ENCODE assay signal across 9 mouse cellular contexts in genomic region chr2:151631406-151632158, GRCm38 (mm10). TPM values are rescaled to one million over a fixed set of nuclear protein-coding genes. Genes with fewer than 3 reads are reported as not detected.
A peak's percentile ranks its signal among the peaks of the same experiment; 100 is the strongest.
DNase-seq lines count a peak whose midpoint lies in the region; ATAC-seq and TF ChIP-seq lines count a peak whose summit lies in the region.
"Had no signal": no experiment of that assay in that cellular context is flagged by ENCODE, and none has a peak within 500 bp of the region (broad histone marks: within the 10 kb centered on the region; RNA-seq: fewer than 3 reads in every experiment).

No protein-coding gene starts in this region.

- peak; percentile 26; the same call in 1 of the 2 replicates for ATAC-seq in limb, embryonic 12.5 days (ENCODE audit: insufficient number of reproducible peaks, insufficient read depth, low FRiP score, low TSS enrichment, low read depth)

- H3K9me3 ChIP-seq in limb, embryonic 12.5 days: no peaks in the 10 kb centered on the region

- H3K4me1 ChIP-seq in spleen, adult 2 months (ENCODE audit: control insufficient read depth, insufficient read depth, insufficient read length): no peaks in the 10 kb centered on the region
- peaks cover 4% of the 10 kb centered on the region; the same call in 1 of the 2 replicates for H3K4me1 ChIP-seq in limb, embryonic 12.5 days (replicated peaks)
- peaks cover 5% of the 10 kb centered on the region for H3K4me1 ChIP-seq in small intestine, adult 2 months (ENCODE audit: control insufficient read depth, insufficient read depth, insufficient read length, low read length)

- H3K9ac ChIP-seq in limb, embryonic 12.5 days (replicated peaks): peak overlapping the region; percentile 70

- peak overlapping the region; percentile 30; the same call in 1 of the 2 replicates for H3K4me3 ChIP-seq in spleen, adult 2 months (ENCODE audit: extremely low read depth, insufficient read depth, insufficient read length)
- peak overlapping the region; percentile 66 for H3K4me3 ChIP-seq in limb, embryonic 12.5 days (replicated peaks)
- peak overlapping the region; percentile 86 for H3K4me3 ChIP-seq in small intestine, adult 2 months (ENCODE audit: low read depth, low read length)

- no peaks in the 10 kb centered on the region for H3K36me3 ChIP-seq in spleen, adult 2 months (ENCODE audit: control insufficient read depth, insufficient read depth, low read length)
- no peaks in the 10 kb centered on the region for H3K36me3 ChIP-seq in limb, embryonic 12.5 days
- H3K36me3 ChIP-seq in small intestine, adult 2 months (ENCODE audit: control insufficient read depth, insufficient read depth, low read length): no peaks in the 10 kb centered on the region

- H3K27ac ChIP-seq in spleen, adult 2 months (ENCODE audit: insufficient read depth, low read length): no peak overlapping the region
- H3K27ac ChIP-seq in limb, embryonic 12.5 days: no peak overlapping the region
- no peak overlapping the region for H3K27ac ChIP-seq in small intestine, adult 2 months (ENCODE audit: insufficient read depth, low read depth, low read length)

- peak overlapping the region; percentile 99 for H3K4me2 ChIP-seq in limb, embryonic 12.5 days

- TF ChIP-seq CTCF in spleen, adult 2 months (IDR thresholded peaks at IDR 0.05; ENCODE audit: extremely low read depth, insufficient read depth, insufficient read length, insufficient replicate concordance): no peak
- no peak for TF ChIP-seq CTCF in small intestine, adult 2 months (IDR thresholded peaks at IDR 0.05; ENCODE audit: extremely low read depth, insufficient read length, insufficient replicate concordance, low read depth, low read length)

- DNase-seq in cerebellum, adult 9-10 months: peak; percentile 41
- DNase-seq in cerebellum, postnatal 14 days: no peak
- DNase-seq in spleen, adult 2 months (ENCODE audit: low read depth in 1 of 2, low spot score in 2 of 2): no peak
- no peak for DNase-seq in spleen, postnatal 14 days (ENCODE audit: low spot score in 2 of 2)
- DNase-seq in ovary, postnatal 10 days (ENCODE audit: low spot score): no peak
- no peak for DNase-seq in c-Kit-positive CD71-positive TER-119-positive erythroid progenitor cells, embryonic 14.5 days (ENCODE audit: low spot score)

- 10% methylated on average over 22 of the region's 22 CpGs for WGBS in spleen, adult 2 months
- WGBS in limb, embryonic 12.5 days: 2% methylated on average over 22 of the region's 22 CpGs
- 4% methylated on average over 22 of the region's 22 CpGs for WGBS in small intestine, adult 2 months

- peaks cover 13% of the 10 kb centered on the region for H3K27me3 ChIP-seq in spleen, adult 2 months (ENCODE audit: control insufficient read depth, insufficient read depth, low read length)
- peaks cover 49% of the 10 kb centered on the region for H3K27me3 ChIP-seq in limb, embryonic 12.5 days
- H3K27me3 ChIP-seq in small intestine, adult 2 months (ENCODE audit: control insufficient read depth, insufficient read depth, low read length): no peaks in the 10 kb centered on the region

- TF ChIP-seq POLR2A in spleen, adult 2 months (IDR thresholded peaks at IDR 0.05; ENCODE audit: low read depth, low read length): no peak
- TF ChIP-seq POLR2A in small intestine, adult 2 months (IDR thresholded peaks at IDR 0.05; ENCODE audit: low read depth, low read length): no peak

RNA-seq across cellular contexts. Expression of gene Snph, which starts 0.8 kb away (rescaled TPM):
- 0.20 and 0.65 TPM in 2 replicates for polyA plus RNA-seq in spleen, adult 2 months (2012; rRNA removed)
- polyA plus RNA-seq in limb, embryonic 12.5 days (2016; fragmentation: Nextera tagmentation; extraction: Ambion mirVana): 0.29 and 0.44 TPM in 2 replicates
- 6.6 and 21.6 TPM in 2 replicates for polyA plus RNA-seq in small intestine, adult 2 months (2012; rRNA removed)
- polyA plus RNA-seq: C2C12 had no signal

RNA-seq across cellular contexts. Expression of gene Rad21l, which starts 36.8 kb away (rescaled TPM):
- polyA plus RNA-seq in spleen, adult 2 months (2012; rRNA removed): not detected in 2 replicates
- not detected in 2 replicates for polyA plus RNA-seq in limb, embryonic 12.5 days (2016; fragmentation: Nextera tagmentation; extraction: Ambion mirVana)
- not detected in 2 replicates for polyA plus RNA-seq in small intestine, adult 2 months (2012; rRNA removed)
- polyA plus RNA-seq: C2C12 had no signal

RNA-seq across cellular contexts. Expression of gene Sdcbp2, which starts 59.2 kb away (rescaled TPM):
- polyA plus RNA-seq in spleen, adult 2 months (2012; rRNA removed): 2.3 TPM in 2 replicates
- polyA plus RNA-seq in limb, embryonic 12.5 days (2016; fragmentation: Nextera tagmentation; extraction: Ambion mirVana): 0.34 and 1.2 TPM in 2 replicates
- polyA plus RNA-seq in small intestine, adult 2 months (2012; rRNA removed): 125 and 228 TPM in 2 replicates

Comparison
In these comparisons a context has a peak if more than half of its experiments do, and no peak if none do; other contexts are left out.
1. H3K4me3 ChIP-seq: peak in every context shown above with its lines; median percentile 86 in small intestine, adult 2 months; 66 in limb, embryonic 12.5 days; 30 in spleen, adult 2 months.
2. RNA of gene Sdcbp2, which starts 59.2 kb away (polyA plus RNA-seq): 125 to 228 TPM in small intestine, adult 2 months; 2.3 TPM in spleen, adult 2 months and 0.34 to 1.2 TPM in limb, embryonic 12.5 days; every median in the first group is over 10 times any median in the second.